Mouse (Mus musculus): ENCODE measurements at regions not wholly inside any gene's neighbourhood (a gene's known extent, or its start where the extent isn't known, plus 50 kb on each side); places are given as distances from the start of the nearest gene placed in this dataset.
"Not testable (repeated sequence)": the region's sequence is repeated elsewhere in the genome, so short reads cannot be mapped to it uniquely, and the experiment has no call there.

GRCm38 (mm10) chr5:13847571-13847970 lies 56.2 kb downstream of the Speer3 start:
- TF ChIP-seq CTCF (conservative IDR thresholded peaks at IDR 0.05; ENCODE audit: low read length): no peak
- no peak for TF ChIP-seq NANOG (IDR thresholded peaks at IDR 0.05; ENCODE audit: borderline replicate concordance, low read length)
- TF ChIP-seq POU5F1 (IDR thresholded peaks at IDR 0.05; ENCODE audit: borderline replicate concordance, low read length): no peak
- Histone ChIP-seq H3K36me3 (ENCODE audit: insufficient read depth, low read length) (no peaks in the 10 kb centered on the region), H3K9me3 (ENCODE audit: low read length) (no peaks in the 10 kb centered on the region), H3K4me3 (replicated peaks; ENCODE audit: low read length) (no peak overlapping the region), H3K27me3 (ENCODE audit: insufficient read depth, low read length) (no peaks in the 10 kb centered on the region), H3K4me1 (replicated peaks; ENCODE audit: low read depth, low read length) (no peaks in the 10 kb centered on the region)

DNA sequence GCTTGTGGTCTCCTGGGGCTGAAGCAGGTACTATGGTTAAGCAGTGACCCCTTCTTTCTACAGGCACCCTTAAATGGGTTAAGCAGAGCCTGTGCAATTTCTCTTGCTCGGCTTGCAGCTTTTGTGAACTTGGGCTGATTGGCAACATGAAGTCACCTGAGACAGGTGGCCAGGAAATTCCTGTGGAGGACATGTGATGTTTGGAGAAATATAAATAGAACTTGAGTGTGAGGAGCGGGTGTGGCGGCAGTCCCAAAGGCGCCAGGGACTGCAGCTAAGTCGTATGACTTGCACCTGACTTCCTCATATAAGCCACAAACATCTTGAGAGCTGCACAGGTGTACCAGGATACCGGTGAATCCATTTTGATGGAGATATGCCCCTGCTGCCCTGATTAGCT lies 88.8 kb downstream of the Speer3 start:
- not testable (repeated sequence) for H3K27me3 ChIP-seq (ENCODE audit: insufficient read depth, low read length); H3K4me1 ChIP-seq (replicated peaks; ENCODE audit: low read depth, low read length); H3K36me3 ChIP-seq (ENCODE audit: insufficient read depth, low read length); H3K9me3 ChIP-seq (ENCODE audit: low read length)
- H3K4me3 ChIP-seq (replicated peaks; ENCODE audit: low read length): peak overlapping the region; percentile 75

- H3K9me3 ChIP-seq (ENCODE audit: low read length): no peaks in the 10 kb centered on the region
- no peak overlapping the region for H3K4me3 ChIP-seq (replicated peaks; ENCODE audit: low read length)
- TF ChIP-seq CTCF (conservative IDR thresholded peaks at IDR 0.05; ENCODE audit: low read length) (no peak), NANOG (IDR thresholded peaks at IDR 0.05; ENCODE audit: borderline replicate concordance, low read length) (no peak), POU5F1 (IDR thresholded peaks at IDR 0.05; ENCODE audit: borderline replicate concordance, low read length) (no peak)
- H3K36me3 ChIP-seq (ENCODE audit: insufficient read depth, low read length): no peaks in the 10 kb centered on the region
- no peaks in the 10 kb centered on the region for H3K27me3 ChIP-seq (ENCODE audit: insufficient read depth, low read length)
- no peaks in the 10 kb centered on the region for H3K4me1 ChIP-seq (replicated peaks; ENCODE audit: low read depth, low read length)
These were observed 97.0 kb downstream of the Speer3 start for GRCm38 (mm10) chr5:13888415-13888814.

GRCm38 (mm10) chr5:13908257-13908656 lies 116.8 kb upstream of the Sema3e start:
- no peaks in the 10 kb centered on the region for H3K9me3 ChIP-seq (ENCODE audit: low read length)
- H3K4me1 ChIP-seq (replicated peaks; ENCODE audit: low read depth, low read length): no peaks in the 10 kb centered on the region
- H3K4me3 ChIP-seq (replicated peaks; ENCODE audit: low read length): no peak overlapping the region

GRCm38 (mm10) chr5:13917355-13917754 lies 107.7 kb upstream of the Sema3e start:
- Histone ChIP-seq H3K36me3 (ENCODE audit: insufficient read depth, low read length) (no peaks in the 10 kb centered on the region), H3K4me3 (replicated peaks; ENCODE audit: low read length) (no peak overlapping the region), H3K4me1 (replicated peaks; ENCODE audit: low read depth, low read length) (no peaks in the 10 kb centered on the region), H3K27me3 (ENCODE audit: insufficient read depth, low read length) (no peaks in the 10 kb centered on the region), H3K9me3 (ENCODE audit: low read length) (no peaks in the 10 kb centered on the region)
- no peak for TF ChIP-seq NANOG (IDR thresholded peaks at IDR 0.05; ENCODE audit: borderline replicate concordance, low read length)
- TF ChIP-seq POU5F1 (IDR thresholded peaks at IDR 0.05; ENCODE audit: borderline replicate concordance, low read length): no peak
- TF ChIP-seq CTCF (conservative IDR thresholded peaks at IDR 0.05; ENCODE audit: low read length): no peak

More at GRCm38 (mm10) chr5:13908257-13908656, 116.8 kb upstream of the Sema3e start:
- H3K27me3 ChIP-seq (ENCODE audit: insufficient read depth, low read length): no peaks in the 10 kb centered on the region
- no peaks in the 10 kb centered on the region for H3K36me3 ChIP-seq (ENCODE audit: insufficient read depth, low read length)
- TF ChIP-seq CTCF (conservative IDR thresholded peaks at IDR 0.05; ENCODE audit: low read length) (no peak), POU5F1 (IDR thresholded peaks at IDR 0.05; ENCODE audit: borderline replicate concordance, low read length) (no peak), NANOG (IDR thresholded peaks at IDR 0.05; ENCODE audit: borderline replicate concordance, low read length) (no peak)

GRCm38 (mm10) chr5:13922295-13922694 lies 102.8 kb upstream of the Sema3e start:
- TF ChIP-seq CTCF (conservative IDR thresholded peaks at IDR 0.05; ENCODE audit: low read length) (no peak), NANOG (IDR thresholded peaks at IDR 0.05; ENCODE audit: borderline replicate concordance, low read length) (no peak), POU5F1 (IDR thresholded peaks at IDR 0.05; ENCODE audit: borderline replicate concordance, low read length) (no peak)
- Histone ChIP-seq H3K4me1 (replicated peaks; ENCODE audit: low read depth, low read length) (no peaks in the 10 kb centered on the region), H3K9me3 (ENCODE audit: low read length) (no peaks in the 10 kb centered on the region), H3K27me3 (ENCODE audit: insufficient read depth, low read length) (no peaks in the 10 kb centered on the region), H3K4me3 (replicated peaks; ENCODE audit: low read length) (no peak overlapping the region), H3K36me3 (ENCODE audit: insufficient read depth, low read length) (no peaks in the 10 kb centered on the region)

DNA sequence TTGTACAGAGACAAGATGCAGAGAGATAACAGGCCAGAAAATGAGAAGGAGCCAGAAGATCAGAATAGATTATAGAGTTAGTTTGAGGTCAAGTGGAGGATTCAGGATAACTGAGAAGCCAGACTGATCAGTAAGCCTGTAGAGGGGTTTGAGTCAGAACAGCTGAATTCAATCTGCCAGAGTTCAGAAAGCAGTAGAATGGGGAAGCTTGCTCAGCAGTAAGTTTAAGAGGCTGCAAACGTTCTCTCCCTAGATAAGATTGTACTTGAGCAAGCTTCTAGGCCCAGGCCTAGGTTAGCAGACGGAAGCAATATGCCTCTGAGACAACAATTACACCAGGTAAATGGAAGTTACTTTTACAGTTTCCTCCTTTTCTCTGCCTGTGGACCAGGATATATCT lies 94.1 kb upstream of the Sema3e start:
- Histone ChIP-seq H3K4me1 (replicated peaks; ENCODE audit: low read depth, low read length) (peaks cover 8% of the 10 kb centered on the region), H3K27me3 (ENCODE audit: insufficient read depth, low read length) (no peaks in the 10 kb centered on the region), H3K4me3 (replicated peaks; ENCODE audit: low read length) (no peak overlapping the region), H3K9me3 (ENCODE audit: low read length) (no peaks in the 10 kb centered on the region), H3K36me3 (ENCODE audit: insufficient read depth, low read length) (no peaks in the 10 kb centered on the region)
- TF ChIP-seq CTCF (conservative IDR thresholded peaks at IDR 0.05; ENCODE audit: low read length): no peak
- TF ChIP-seq NANOG (IDR thresholded peaks at IDR 0.05; ENCODE audit: borderline replicate concordance, low read length): no peak
- TF ChIP-seq POU5F1 (IDR thresholded peaks at IDR 0.05; ENCODE audit: borderline replicate concordance, low read length): no peak

DNA sequence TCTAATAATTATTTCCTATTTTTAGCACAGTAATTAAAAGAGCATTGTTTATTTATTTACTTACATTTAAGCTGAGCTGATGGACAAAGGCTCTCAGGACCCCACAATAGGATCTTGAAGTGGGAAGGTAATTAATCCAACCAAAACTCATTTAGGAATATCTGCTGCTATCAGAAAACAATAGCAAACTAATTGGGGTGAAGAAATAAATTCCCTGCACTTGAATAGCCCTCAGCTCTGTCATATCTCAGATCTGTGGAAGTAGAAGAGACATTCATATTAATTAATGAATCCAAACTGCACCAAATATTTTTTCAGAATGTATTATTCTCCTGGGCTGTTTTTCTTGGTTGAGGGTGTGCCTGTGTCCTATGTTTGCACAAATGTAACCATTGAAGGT lies 73.7 kb upstream of the Sema3e start:
- no peak for TF ChIP-seq POU5F1 (IDR thresholded peaks at IDR 0.05; ENCODE audit: borderline replicate concordance, low read length)
- no peak for TF ChIP-seq CTCF (conservative IDR thresholded peaks at IDR 0.05; ENCODE audit: low read length)
- no peak for TF ChIP-seq NANOG (IDR thresholded peaks at IDR 0.05; ENCODE audit: borderline replicate concordance, low read length)
- Histone ChIP-seq H3K9me3 (ENCODE audit: low read length) (no peaks in the 10 kb centered on the region), H3K36me3 (ENCODE audit: insufficient read depth, low read length) (no peaks in the 10 kb centered on the region), H3K4me1 (replicated peaks; ENCODE audit: low read depth, low read length) (no peaks in the 10 kb centered on the region), H3K4me3 (replicated peaks; ENCODE audit: low read length) (no peak overlapping the region), H3K27me3 (ENCODE audit: insufficient read depth, low read length) (no peaks in the 10 kb centered on the region)

GRCm38 (mm10) chr5:13955616-13956015 lies 69.5 kb upstream of the Sema3e start:
- Histone ChIP-seq H3K9me3 (ENCODE audit: low read length) (no peaks in the 10 kb centered on the region), H3K4me1 (replicated peaks; ENCODE audit: low read depth, low read length) (peaks cover 14% of the 10 kb centered on the region), H3K27me3 (ENCODE audit: insufficient read depth, low read length) (no peaks in the 10 kb centered on the region), H3K36me3 (ENCODE audit: insufficient read depth, low read length) (no peaks in the 10 kb centered on the region), H3K4me3 (replicated peaks; ENCODE audit: low read length) (no peak overlapping the region)
- TF ChIP-seq POU5F1 (IDR thresholded peaks at IDR 0.05; ENCODE audit: borderline replicate concordance, low read length) (no peak), NANOG (IDR thresholded peaks at IDR 0.05; ENCODE audit: borderline replicate concordance, low read length) (no peak), CTCF (conservative IDR thresholded peaks at IDR 0.05; ENCODE audit: low read length) (no peak)
